Mouse (Mus musculus) layer of hippocampus, adult 2 months (tissue): ENCODE results near the gene B3gnt2. TPM values are rescaled to one million over a fixed set of nuclear protein-coding genes. Genes with fewer than 3 reads are reported as not detected.
A peak's percentile ranks its signal among the peaks of the same experiment; 100 is the strongest.
"Not testable (repeated sequence)": the region's sequence is repeated elsewhere in the genome, so short reads cannot be mapped to it uniquely, and the experiment has no call there.

Source experiments
- DNase-seq, 2 experiments: peaks; one replicate each; pipeline ENCODE4 v3.0.0; 2022; ENCODE audit warnings: low spot score in 2 of 2
- H3K27ac ChIP-seq: fragments of 200-600 bp; 2 replicates; pipeline ENCODE4 v1.8.1; 2022
- H3K4me3 ChIP-seq: fragments of 200-600 bp; 2 replicates; pipeline ENCODE4 v1.8.1; 2022; ENCODE audit warnings: mild to moderate bottlenecking
- CTCF ChIP-seq: fragments of 200-600 bp; conservative IDR thresholded peaks from 2 replicates; pipeline ENCODE4 v1.8.1; 2022; ENCODE audit warnings: antibody characterized with exemption, mild to moderate bottlenecking, moderate library complexity
- total RNA-seq, 2 experiments: library from RNA; stranded (reverse); gene quantifications; 2 replicates each; pipeline ENCODE4 v1.2.3; 2021

B3gnt2 gene
- total RNA-seq, 2 experiments from 2014 or later, result 12.8 to 18.3 TPM

DNA sequence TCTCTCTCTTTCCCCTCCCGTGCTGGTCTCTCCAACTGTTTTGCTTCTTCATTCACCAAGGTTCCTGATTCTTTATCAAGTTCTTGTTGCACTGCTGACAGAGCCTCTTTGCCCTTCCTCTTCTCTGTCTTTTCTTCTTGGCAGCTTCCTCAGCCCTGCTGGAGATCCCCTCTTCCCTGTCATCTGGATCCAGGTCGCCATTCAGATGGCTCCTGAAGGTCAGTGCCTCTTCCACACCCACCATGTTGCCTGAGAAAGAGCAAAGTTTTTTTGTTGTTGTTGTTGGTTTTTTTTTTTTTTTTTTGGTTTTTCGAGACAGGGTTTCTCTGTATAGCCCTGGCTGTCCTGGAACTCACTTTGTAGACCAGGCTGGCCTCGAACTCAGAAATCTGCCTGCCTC lies 101.0 kb downstream of the B3gnt2 start:
- no peak for DNase-seq
- no peak for TF ChIP-seq CTCF
- Histone ChIP-seq H3K27ac (no peak overlapping the region), H3K4me3 (no peak overlapping the region)

- no peak for DNase-seq
- Histone ChIP-seq H3K27ac (peak overlapping the region; percentile 68), H3K4me3 (no peak overlapping the region)
- TF ChIP-seq CTCF, result no peak
Observed at GRCm38 (mm10) chr11:22756168-22756980, 104.4 kb downstream of the B3gnt2 start.

GRCm38 (mm10) chr11:22755180-22755579 lies 105.6 kb downstream of the B3gnt2 start:
- H3K4me3 ChIP-seq, result no peak overlapping the region
- no peak overlapping the region for H3K27ac ChIP-seq
- TF ChIP-seq CTCF, result no peak
- DNase-seq, result no peak

DNA sequence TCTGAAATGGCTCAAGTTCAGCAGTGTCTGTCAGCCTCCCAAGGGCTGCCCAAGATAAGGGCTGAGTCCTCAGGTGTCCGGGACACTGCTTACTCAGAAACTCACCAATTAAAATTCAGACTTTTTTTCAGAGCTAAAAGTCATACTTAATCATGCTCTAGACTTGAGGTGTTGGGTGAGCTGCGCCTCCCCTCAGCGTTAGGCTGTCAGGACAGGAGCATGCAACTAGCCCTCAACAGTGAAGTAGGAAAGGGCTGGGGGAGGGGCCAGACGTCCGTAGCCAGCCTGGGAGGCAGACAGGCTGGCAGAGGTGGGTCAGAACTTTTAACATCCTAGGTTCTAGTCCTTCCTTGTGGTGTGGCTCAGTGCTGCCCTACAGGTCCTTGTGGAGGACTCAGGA lies 108.2 kb downstream of the B3gnt2 start:
- Histone ChIP-seq H3K27ac (no peak overlapping the region), H3K4me3 (no peak overlapping the region)
- DNase-seq, result no peak
- no peak for TF ChIP-seq CTCF

DNA sequence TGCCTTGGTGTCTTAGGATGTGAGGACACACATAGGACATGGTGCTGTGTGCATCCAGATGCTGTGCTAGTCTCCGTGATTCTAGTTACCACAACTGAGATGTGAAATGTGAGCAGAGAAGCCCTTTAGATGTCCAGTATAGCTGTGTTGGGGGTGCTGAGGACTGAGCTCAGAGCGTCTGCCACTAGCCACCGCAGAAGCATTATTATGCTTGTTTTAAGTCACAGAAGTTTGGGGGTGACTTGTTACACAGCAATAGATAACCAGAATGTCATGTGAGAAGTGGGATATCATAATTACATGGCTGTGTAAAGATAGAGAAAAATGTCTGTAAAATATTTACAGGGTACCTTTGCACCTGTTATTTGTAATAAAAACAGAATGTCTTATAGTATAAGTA lies 109.2 kb downstream of the B3gnt2 start:
- H3K4me3 ChIP-seq, result no peak overlapping the region
- no peak overlapping the region for H3K27ac ChIP-seq
- no peak for TF ChIP-seq CTCF
- no peak for DNase-seq

DNA sequence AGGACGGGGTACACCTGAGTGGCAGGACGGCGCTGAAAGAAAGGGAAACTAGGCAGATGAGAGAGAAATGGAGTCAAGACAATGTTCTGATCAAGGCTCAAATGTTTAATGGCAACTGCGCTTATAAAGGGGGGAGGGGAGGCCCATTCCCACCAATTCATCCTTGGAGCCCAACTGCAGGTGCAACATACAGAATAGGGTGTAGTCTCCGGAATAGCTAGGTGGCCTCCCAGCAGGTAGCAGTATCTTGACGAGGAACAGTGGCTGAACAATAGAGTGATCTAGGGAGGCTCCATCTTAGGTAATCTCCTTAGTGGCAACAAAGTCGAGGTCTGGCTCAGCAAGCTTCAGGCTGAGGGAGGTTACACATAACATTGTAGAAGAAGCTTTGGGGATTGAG lies 113.4 kb downstream of the B3gnt2 start:
- DNase-seq, result no peak
- no peak overlapping the region for H3K4me3 ChIP-seq
- no peak overlapping the region for H3K27ac ChIP-seq
- TF ChIP-seq CTCF, result no peak

- Histone ChIP-seq H3K27ac (no peak overlapping the region), H3K4me3 (no peak overlapping the region)
- TF ChIP-seq CTCF, result no peak
- DNase-seq, result no peak
Observed at GRCm38 (mm10) chr11:22745356-22745755, 115.4 kb downstream of the B3gnt2 start.

GRCm38 (mm10) chr11:22743561-22744269 lies 117.0 kb downstream of the B3gnt2 start:
- no peak overlapping the region for H3K27ac ChIP-seq
- no peak overlapping the region for H3K4me3 ChIP-seq
- TF ChIP-seq CTCF, result no peak
- no peak for DNase-seq

- DNase-seq, result no peak
- H3K27ac ChIP-seq, result no peak overlapping the region
- TF ChIP-seq CTCF, result no peak
- H3K4me3 ChIP-seq, result no peak overlapping the region
Observed at GRCm38 (mm10) chr11:22741998-22742626, 118.6 kb downstream of the B3gnt2 start.

- DNase-seq, result no peak
- Histone ChIP-seq H3K4me3 (no peak overlapping the region), H3K27ac (no peak overlapping the region)
- TF ChIP-seq CTCF, result no peak
Observed at GRCm38 (mm10) chr11:22741436-22741835, 119.3 kb downstream of the B3gnt2 start.

DNA sequence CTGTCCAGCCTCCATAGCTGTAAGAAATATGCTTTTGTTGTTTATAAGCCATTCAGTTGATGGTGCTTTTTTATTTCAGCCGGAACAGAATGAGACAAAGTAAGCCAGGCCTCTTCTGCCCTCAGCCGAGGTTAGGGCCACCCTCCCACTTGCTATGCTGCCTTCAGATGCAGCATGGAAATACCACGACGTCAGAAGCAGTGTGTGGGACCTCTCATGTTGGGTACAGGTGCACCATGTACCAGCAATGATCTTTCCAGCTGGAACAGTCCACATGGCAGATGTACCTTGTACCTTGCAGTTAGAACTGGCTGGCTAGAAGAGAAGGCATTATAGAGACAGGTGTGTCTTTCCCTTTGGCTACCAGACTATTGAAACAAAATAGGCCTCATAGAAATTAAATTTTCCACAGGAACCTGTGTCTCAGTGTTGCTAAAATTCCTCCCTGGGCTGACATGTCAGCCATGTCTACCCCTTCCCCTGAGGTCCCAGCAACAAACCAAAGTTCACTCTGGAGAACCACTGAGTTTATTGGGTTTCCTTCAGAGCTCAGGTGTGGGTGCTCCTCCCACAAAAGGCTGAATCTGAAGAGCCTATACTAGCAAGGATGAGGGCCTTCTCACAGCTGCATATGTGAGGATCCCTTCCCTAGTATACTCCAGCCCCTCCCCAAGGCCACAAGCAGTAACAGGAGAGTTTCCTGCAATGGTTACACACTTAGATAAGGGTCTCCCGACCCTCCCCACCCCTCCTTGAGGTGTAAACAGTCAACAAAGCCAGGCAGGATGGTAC lies 121.1 kb downstream of the B3gnt2 start:
- Histone ChIP-seq H3K4me3 (no peak overlapping the region), H3K27ac (no peak overlapping the region)
- DNase-seq, result no peak
- TF ChIP-seq CTCF, result no peak

DNA sequence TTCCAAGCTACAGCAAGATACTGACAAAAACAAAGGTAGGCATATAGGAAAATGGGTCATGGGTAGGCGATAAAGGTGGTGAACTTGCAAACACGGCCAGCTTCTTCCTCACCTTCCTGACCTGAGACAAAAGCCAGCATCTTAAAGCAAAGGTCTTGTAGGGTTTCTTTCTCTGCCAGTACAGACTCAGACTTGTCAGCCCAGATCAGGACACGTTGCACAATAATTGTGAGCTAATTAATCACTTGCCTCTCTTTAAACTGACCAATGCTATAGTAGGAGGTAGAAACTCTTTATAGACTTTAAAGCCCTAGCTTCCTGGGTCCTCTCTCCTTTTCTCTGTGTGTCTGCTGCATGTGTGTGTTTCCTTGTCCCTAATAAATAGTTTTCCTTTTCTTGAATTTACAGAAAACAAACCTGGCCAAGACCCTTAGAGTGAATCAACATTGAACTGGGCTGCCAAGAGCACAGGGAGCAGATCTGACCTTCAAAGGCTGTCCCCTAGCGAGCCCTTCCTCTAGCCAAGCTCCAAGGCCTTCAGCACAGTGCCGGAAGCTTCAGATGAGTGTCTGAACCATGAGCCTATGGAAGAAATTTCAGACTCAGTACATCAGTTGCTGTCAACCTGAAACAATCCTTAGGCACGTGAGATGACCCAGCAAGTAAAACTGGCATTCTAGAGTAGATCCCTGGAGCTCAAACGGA lies 124.1 kb downstream of the B3gnt2 start:
- no peak overlapping the region for H3K27ac ChIP-seq
- TF ChIP-seq CTCF, result no peak
- DNase-seq, result no peak
- H3K4me3 ChIP-seq, result no peak overlapping the region

GRCm38 (mm10) chr11:22735128-22735527 lies 125.6 kb downstream of the B3gnt2 start:
- not testable (repeated sequence) for H3K4me3 ChIP-seq, DNase-seq, H3K27ac ChIP-seq
